Mouse (Mus musculus) lung, embryonic 15.5 days (tissue): Measurements from ENCODE around the gene Lrrc7. TPM values are rescaled to one million over a fixed set of nuclear protein-coding genes. Genes with fewer than 3 reads are reported as not detected.
"Not testable (repeated sequence)": the region's sequence is repeated elsewhere in the genome, so short reads cannot be mapped to it uniquely, and the experiment has no call there.

Experiments used
- ATAC-seq: fragments of 200-750 bp; cut with Nextera tagmentation; 2 replicates; pipeline ENCODE4 v1.8.0; 2017; ENCODE audit warnings: moderate number of reproducible peaks, borderline replicate concordance; ENCODE audit not compliant: low FRiP score, low TSS enrichment; ENCODE audit errors: extremely low read depth
- H3K27ac ChIP-seq: fragments of 300-500 bp; sonication (generic); 2 replicates; pipeline ENCODE4 v1.5.1; 2015; ENCODE audit warnings: moderate library complexity, mild to moderate bottlenecking, inconsistent platforms
- H3K27me3 ChIP-seq: fragments of 300-500 bp; sonication (generic); 2 replicates; pipeline ENCODE4 v1.6.1; 2015; ENCODE audit warnings: inconsistent platforms
- H3K36me3 ChIP-seq: fragments of 300-500 bp; sonication (generic); 2 replicates; pipeline ENCODE4 v1.6.1; 2015; ENCODE audit warnings: inconsistent platforms
- H3K4me1 ChIP-seq: fragments of 300-500 bp; sonication (generic); 2 replicates; pipeline ENCODE4 v1.6.1; 2015; ENCODE audit warnings: inconsistent platforms
- H3K4me2 ChIP-seq: fragments of 300-500 bp; sonication (generic); 2 replicates; pipeline ENCODE4 v1.6.1; 2015; ENCODE audit warnings: inconsistent platforms, mild to moderate bottlenecking, moderate library complexity
- H3K4me3 ChIP-seq: fragments of 300-500 bp; sonication (generic); 2 replicates; pipeline ENCODE4 v1.5.1; 2015; ENCODE audit warnings: mild to moderate bottlenecking, inconsistent platforms
- H3K9ac ChIP-seq: fragments of 300-500 bp; sonication (generic); 2 replicates; pipeline ENCODE4 v1.6.1; 2015; ENCODE audit warnings: inconsistent platforms
- H3K9me3 ChIP-seq: fragments of 300-500 bp; sonication (generic); 2 replicates; pipeline ENCODE4 v1.6.1; 2016; ENCODE audit warnings: inconsistent platforms
- WGBS: fragments of 180-500 bp; shearing (Covaris S2); methylation state at CpG from one replicate; pipeline ENCODE4 v1.1.7; 2015; 5-methylcytosine and 5-hydroxymethylcytosine counted together
- polyA plus RNA-seq: library from polyadenylated mRNA; unstranded; fragments of >200 nt; fragmentation: Nextera tagmentation; extraction: Ambion mirVana; gene quantifications from 2 replicates; pipeline ENCODE4 v1.2.1, GENCODE M21; 2015

Gene Lrrc7
- polyA plus RNA-seq, 1 experiment from 2014 or later, result 0.17 TPM

DNA sequence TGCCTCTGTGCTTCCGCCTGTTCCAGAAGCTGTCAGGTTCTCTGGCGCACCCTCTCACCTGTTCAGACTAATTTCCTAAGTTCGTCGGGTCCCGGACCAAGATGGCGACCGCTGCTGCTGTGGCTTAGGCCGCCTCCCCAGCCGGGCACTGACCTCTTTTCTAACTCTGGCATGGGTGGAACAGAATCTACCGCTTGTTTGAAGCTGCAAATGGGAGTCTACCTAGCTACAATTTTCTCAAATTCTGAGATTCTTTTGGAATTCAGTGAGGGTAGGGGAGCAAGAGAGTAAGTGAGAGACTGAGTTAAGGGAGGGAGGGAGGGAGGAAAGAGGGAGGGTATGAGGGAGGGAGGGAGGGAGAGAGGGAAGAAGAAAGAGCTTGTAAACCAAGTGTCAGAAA, 460.0 kb downstream of the Lrrc7 start:
- not testable (repeated sequence) for H3K27ac ChIP-seq, H3K4me1 ChIP-seq, H3K4me3 ChIP-seq, H3K27me3 ChIP-seq, ATAC-seq, H3K9ac ChIP-seq, H3K4me2 ChIP-seq, H3K36me3 ChIP-seq, H3K9me3 ChIP-seq
- WGBS, result 82% methylated on average over 8 of the region's 10 CpGs

DNA sequence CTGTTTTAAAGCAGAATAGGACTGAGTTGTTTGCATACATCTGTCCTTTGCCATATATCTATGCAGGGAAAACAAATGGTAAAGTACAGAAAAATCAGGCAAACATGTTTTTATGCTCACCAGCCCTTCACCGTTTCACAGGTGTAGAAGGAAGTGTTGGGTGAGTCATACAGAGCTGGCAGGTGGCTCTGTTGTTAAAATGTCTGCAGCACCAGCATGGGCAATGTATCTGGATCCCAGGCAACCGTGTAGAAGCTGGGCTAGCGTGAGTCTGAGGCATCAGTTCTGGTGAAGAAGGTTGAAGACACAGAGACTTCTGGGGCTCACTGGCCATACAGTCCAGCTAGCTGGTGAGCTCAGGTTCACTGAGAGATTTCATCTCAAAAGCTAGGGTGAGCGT, 468.1 kb downstream of the Lrrc7 start:
- H3K4me1 ChIP-seq, result no peaks in the 10 kb centered on the region
- no peaks in the 10 kb centered on the region for H3K9me3 ChIP-seq
- H3K27me3 ChIP-seq, result no peaks in the 10 kb centered on the region
- H3K27ac ChIP-seq, result no peak overlapping the region
- H3K4me2 ChIP-seq, result no peak overlapping the region
- H3K36me3 ChIP-seq, result no peaks in the 10 kb centered on the region
- no peak overlapping the region for H3K9ac ChIP-seq
- WGBS, result 74% methylated on average over 4 of the region's 4 CpGs
- ATAC-seq, result no peak
- H3K4me3 ChIP-seq, result no peak overlapping the region

DNA sequence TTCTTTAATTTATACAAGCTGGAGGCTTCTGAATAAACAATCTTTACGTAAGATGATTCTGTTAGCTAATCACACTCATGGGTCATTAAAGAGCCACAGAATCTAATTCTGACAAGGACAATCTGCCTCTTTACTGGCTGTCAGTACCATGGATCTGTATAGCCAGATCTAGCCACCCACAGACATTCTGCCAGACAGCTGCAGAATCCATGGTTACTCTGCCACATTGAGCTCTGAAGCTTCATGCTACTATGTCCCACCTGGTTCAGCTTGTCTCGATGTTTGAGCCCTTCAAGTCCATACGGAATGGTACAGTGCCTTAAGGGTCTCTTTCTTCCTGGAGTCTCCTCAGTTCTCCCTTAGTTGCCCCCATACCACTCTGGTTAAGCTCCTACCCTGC, 470.4 kb downstream of the Lrrc7 start:
- no peak overlapping the region for H3K27ac ChIP-seq
- H3K4me2 ChIP-seq, result no peak overlapping the region
- H3K9ac ChIP-seq, result no peak overlapping the region
- 61% methylated on average over 3 of the region's 3 CpGs for whole genome bisulfite sequencing
- no peak for ATAC-seq
- no peaks in the 10 kb centered on the region for H3K9me3 ChIP-seq
- no peaks in the 10 kb centered on the region for H3K4me1 ChIP-seq
- no peaks in the 10 kb centered on the region for H3K27me3 ChIP-seq
- H3K4me3 ChIP-seq, result no peak overlapping the region
- no peaks in the 10 kb centered on the region for H3K36me3 ChIP-seq

DNA sequence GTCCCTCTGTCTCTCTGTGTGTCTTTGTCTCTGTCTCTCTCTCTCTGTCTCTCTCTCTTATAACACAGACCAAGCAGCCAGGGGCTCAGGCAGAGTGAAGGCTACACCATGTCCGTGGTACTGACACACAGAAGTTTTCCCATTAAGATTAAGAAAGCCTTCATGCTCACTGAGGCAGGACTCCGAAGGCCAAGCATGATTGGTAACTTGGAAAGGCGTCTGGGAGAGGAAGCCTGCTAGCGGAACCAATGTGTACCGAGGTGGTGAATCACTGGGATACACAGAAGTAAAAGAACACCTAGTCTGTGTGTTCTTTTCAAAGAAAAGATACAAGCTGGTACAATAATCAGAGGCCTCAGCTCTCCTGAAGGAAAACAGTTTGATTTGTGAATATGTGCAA, 484.2 kb downstream of the Lrrc7 start:
- no peak overlapping the region for H3K27ac ChIP-seq
- H3K4me2 ChIP-seq, result no peak overlapping the region
- no peak overlapping the region for H3K9ac ChIP-seq
- H3K9me3 ChIP-seq, result no peaks in the 10 kb centered on the region
- H3K36me3 ChIP-seq, result no peaks in the 10 kb centered on the region
- WGBS, result 68% methylated on average over 5 of the region's 5 CpGs
- H3K4me1 ChIP-seq, result no peaks in the 10 kb centered on the region
- ATAC-seq, result no peak
- H3K27me3 ChIP-seq, result no peaks in the 10 kb centered on the region
- H3K4me3 ChIP-seq, result no peak overlapping the region

DNA sequence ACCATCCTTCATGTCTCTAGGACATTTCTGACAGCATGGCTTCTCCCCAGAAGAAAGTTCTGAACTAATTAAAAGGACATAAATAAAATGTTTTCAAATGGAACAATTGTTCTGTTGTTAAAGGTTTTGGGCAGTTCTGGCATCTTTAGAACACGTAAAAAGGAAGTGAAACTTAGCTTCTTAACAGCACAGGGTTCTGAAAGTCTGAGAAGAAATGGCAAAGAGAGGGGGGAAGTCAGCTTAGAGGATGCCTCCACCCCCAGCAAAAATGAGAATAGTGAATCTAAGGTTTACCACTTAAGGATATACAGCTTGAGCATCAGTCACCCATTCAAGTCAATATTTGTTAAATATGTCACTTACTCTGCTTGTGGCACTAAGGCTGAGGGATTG, 484.6 kb downstream of the Lrrc7 start:
- H3K36me3 ChIP-seq, result no peaks in the 10 kb centered on the region

DNA sequence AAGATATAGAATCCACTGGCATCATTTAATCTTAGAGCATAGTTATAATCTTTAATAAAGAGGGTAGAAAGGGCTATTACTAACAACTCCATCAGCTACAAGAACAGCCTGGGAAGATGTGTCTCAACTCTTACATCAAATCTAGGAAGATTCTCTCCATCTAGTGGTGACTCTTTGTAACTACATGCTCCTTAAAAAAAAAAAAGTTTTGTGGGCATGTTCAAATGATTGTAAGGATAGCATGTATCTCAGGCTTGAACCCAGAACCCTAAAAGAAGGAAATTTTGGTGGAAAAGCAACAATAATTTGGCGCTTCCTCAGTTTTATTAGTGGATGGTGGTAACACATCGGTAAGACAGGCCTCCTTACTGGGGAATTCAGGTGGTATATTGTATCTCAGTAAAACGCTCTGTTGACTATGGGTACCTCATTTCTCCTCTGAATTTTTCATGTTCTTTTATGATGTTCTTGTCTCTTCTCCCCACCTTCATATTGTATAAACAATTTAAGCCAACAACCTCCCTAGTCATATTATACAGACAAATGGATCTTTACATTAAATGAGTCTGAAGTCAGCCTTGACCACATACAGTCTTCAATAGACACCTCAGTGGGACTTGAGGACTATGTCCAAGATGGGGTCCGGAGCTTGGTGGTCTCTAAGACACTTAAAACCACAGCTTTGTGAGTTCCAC, 485.2 kb downstream of the Lrrc7 start:
- Histone ChIP-seq H3K4me1 (no peaks in the 10 kb centered on the region), H3K36me3 (no peaks in the 10 kb centered on the region), H3K9me3 (no peaks in the 10 kb centered on the region), H3K27me3 (no peaks in the 10 kb centered on the region), H3K4me3 (no peak overlapping the region), H3K9ac (no peak overlapping the region), H3K4me2 (no peak overlapping the region), H3K27ac (no peak overlapping the region)
- 43% methylated on average over 4 of the region's 4 CpGs for WGBS
- no peak for ATAC-seq

More for the DNA sequence above, 484.6 kb downstream of the Lrrc7 start:
- WGBS, result 35% methylated on average over 1 of the region's 1 CpGs
- Histone ChIP-seq H3K9me3 (no peaks in the 10 kb centered on the region), H3K4me1 (no peaks in the 10 kb centered on the region), H3K4me3 (no peak overlapping the region), H3K27me3 (no peaks in the 10 kb centered on the region), H3K4me2 (no peak overlapping the region), H3K27ac (no peak overlapping the region), H3K9ac (no peak overlapping the region)
- ATAC-seq, result no peak

DNA sequence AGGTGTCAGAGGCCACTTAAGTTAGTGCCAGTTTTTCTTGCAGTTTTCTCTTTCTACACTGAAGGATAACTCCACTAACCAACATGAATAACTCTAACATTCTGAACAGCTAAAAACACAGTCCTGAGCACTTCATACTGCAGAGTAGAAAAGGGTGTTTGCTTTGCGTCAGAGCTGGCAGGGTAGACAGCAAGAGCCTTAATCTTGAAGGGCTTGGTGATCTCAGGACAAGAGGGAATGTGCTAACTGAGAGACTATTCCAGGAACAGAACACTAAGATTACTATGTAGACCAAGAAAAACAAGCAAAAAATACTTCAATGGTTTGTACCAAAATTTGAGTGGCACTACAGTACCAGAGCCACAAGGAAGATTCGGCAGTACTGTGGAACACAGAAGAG, 487.0 kb downstream of the Lrrc7 start:
- no peaks in the 10 kb centered on the region for H3K27me3 ChIP-seq
- no peak overlapping the region for H3K9ac ChIP-seq
- H3K4me2 ChIP-seq, result no peak overlapping the region
- no peaks in the 10 kb centered on the region for H3K4me1 ChIP-seq
- no peaks in the 10 kb centered on the region for H3K9me3 ChIP-seq
- no peak overlapping the region for H3K4me3 ChIP-seq
- no peak overlapping the region for H3K27ac ChIP-seq
- ATAC-seq, result no peak
- no peaks in the 10 kb centered on the region for H3K36me3 ChIP-seq
- 49% methylated on average over 2 of the region's 2 CpGs for WGBS

DNA sequence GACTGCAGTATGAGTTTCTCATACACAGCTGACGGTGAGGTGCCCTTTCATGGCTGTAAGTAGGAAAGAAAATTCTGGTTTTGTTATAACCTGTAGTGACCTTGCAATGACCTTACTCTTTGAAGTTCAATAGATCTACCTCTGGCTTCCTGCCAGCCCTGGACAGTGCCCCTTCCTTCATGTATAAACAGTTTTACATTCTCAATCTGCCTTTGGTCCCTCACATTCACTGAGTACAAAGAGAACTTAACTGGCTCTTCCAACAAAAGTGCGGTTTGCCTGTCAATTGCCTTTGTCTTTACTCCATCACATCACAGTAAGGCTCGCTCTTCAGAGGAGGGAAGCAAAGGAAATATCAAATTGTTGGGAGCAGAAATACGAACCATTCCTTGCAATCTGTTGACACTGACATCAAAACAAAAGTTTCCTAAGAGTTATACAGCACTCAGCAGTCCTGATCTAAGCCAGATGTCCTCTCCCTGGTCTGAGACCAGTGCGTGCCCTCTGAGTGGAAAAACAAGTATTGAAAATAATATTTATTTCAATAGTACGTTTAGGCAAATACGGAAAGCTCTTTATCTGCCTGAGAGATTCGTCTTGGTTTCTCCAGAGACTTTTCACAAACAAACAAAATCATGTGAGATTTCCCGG, 493.3 kb downstream of the Lrrc7 start:
- Histone ChIP-seq H3K4me2 (no peak overlapping the region), H3K27ac (no peak overlapping the region), H3K27me3 (no peaks in the 10 kb centered on the region), H3K36me3 (no peaks in the 10 kb centered on the region; the same call in 1 of the 2 replicates), H3K9ac (no peak overlapping the region), H3K4me1 (no peaks in the 10 kb centered on the region), H3K9me3 (no peaks in the 10 kb centered on the region), H3K4me3 (no peak overlapping the region)
- 33% methylated on average over 9 of the region's 9 CpGs for WGBS
- no peak for ATAC-seq

DNA sequence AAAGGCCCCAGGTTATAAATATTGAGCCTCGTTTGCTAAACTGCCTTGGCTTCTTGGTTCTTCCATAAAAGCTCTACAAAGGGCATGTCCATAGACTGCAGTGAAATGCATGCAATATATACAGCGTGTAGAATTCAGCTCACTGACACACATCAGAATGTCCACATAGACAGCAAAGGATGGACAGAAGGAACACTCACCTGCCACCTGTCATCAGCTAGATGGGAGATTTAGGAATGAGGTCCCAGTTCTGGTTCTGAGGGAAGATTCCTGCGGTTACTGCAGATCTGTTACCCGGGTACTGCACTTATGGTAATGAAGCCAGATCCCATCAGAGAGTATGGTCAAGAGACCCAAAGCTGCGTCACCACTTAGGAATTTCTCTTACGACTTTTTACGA, 494.1 kb downstream of the Lrrc7 start:
- H3K4me1 ChIP-seq, result no peaks in the 10 kb centered on the region
- H3K4me3 ChIP-seq, result no peak overlapping the region
- WGBS, result 56% methylated on average over 7 of the region's 7 CpGs
- H3K27me3 ChIP-seq, result no peaks in the 10 kb centered on the region
- H3K4me2 ChIP-seq, result no peak overlapping the region
- H3K9ac ChIP-seq, result no peak overlapping the region
- H3K9me3 ChIP-seq, result no peaks in the 10 kb centered on the region
- ATAC-seq, result no peak
- H3K27ac ChIP-seq, result no peak overlapping the region
- peaks cover under 1% of the 10 kb centered on the region; the same call in 1 of the 2 replicates for H3K36me3 ChIP-seq

DNA sequence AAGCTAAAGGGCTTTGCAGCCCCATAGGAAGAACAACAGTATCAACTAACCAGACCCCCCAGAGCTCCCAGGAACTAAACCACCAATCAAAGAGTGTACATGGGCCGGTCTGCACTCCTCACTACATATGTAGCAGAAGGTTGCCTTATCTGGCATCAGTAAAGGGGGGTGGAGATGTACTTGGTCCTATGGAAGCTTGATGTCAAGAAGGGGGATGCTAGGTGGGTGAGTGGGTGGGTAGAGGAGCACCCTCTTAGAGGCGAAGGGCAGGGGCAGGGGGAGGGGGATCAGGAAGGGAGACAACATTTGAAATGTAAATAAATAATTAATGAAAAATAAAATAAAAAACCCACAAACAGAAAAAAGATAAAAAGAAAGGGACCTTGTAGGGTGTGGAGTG, 496.8 kb downstream of the Lrrc7 start:
- no peak for ATAC-seq
- H3K9me3 ChIP-seq, result no peaks in the 10 kb centered on the region

DNA sequence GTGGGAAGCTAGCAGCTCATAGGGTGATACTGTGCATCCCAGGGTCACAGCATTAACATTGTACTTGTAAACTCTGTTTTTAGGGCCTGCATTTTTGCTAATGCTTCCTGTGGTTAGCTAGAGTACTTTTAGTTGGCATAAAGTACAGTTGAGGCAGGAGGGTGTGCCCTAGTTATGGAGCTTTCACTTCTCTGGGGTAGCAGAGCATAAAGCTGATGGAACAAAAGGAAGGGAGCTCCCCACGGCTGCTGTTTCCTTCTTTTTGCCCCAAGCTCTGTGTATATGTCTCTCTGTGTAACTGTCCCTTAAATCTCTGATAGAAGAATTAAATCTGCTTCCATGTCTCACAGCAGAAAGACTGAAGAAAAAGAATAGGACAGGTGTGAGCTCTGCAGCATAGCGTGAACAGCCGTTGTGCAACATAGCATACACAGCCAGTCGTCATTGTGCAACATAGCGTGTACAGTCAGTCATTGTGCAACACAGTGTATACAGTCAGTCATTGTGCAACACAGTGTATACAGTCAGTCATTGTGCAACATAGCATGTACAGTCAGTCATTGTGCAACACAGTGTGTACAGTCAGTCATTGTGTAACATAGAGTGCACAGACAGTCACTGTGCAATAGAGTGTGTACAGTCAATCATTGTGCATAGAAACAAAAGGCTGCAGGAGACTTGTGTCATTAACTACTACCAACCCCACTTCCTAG, 500.1 kb downstream of the Lrrc7 start:
- H3K36me3 ChIP-seq, result peaks cover 30% of the 10 kb centered on the region
- no peak for ATAC-seq
- no peaks in the 10 kb centered on the region for H3K27me3 ChIP-seq
- H3K27ac ChIP-seq, result no peak overlapping the region
- H3K4me3 ChIP-seq, result no peak overlapping the region
- 93% methylated on average over 5 of the region's 5 CpGs for WGBS
- no peak overlapping the region for H3K9ac ChIP-seq
- no peak overlapping the region for H3K4me2 ChIP-seq
- H3K9me3 ChIP-seq, result no peaks in the 10 kb centered on the region
- H3K4me1 ChIP-seq, result no peaks in the 10 kb centered on the region

More for the DNA sequence above, 496.8 kb downstream of the Lrrc7 start:
- no peaks in the 10 kb centered on the region for H3K27me3 ChIP-seq
- no peak overlapping the region for H3K4me3 ChIP-seq
- peaks cover 9% of the 10 kb centered on the region; the same call in 1 of the 2 replicates for H3K36me3 ChIP-seq
- H3K4me1 ChIP-seq, result no peaks in the 10 kb centered on the region
- H3K4me2 ChIP-seq, result no peak overlapping the region
- H3K27ac ChIP-seq, result no peak overlapping the region
- WGBS, result 92% methylated on average over 2 of the region's 2 CpGs
- no peak overlapping the region for H3K9ac ChIP-seq

DNA sequence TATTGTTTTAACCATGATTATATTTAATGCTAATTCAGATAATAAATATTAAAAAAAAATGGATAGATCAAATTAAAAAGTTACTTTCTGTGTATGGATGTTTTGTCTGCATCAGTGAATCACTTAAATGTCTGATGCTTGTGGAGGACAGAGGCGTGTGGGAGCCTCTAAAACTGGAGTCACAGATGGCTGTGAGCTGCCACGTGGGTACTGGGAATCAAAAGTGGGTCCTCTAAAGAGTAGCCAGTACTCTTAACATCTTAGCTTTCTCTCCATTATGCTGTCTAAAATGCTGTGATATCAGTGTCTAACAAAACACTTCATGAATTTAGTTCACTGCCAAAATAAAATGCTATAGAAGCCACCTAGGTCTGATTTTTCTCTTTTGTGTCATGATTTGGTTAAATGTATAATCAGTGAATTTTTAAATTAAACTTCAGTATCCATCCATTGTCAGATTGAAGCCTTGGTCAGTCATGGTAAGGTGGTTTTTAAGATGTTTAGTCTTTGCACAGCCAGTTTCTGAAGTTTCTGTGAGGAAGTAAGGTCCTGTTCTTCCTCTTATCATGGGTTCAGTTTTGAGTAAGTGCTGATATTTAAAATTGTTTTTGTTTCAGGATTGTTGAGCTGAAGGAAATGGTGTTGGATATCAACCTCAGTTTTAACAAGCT, 501.3 kb downstream of the Lrrc7 start:
- 71% methylated on average over 2 of the region's 2 CpGs for WGBS
- no peak overlapping the region for H3K9ac ChIP-seq
- ATAC-seq, result no peak
- H3K9me3 ChIP-seq, result no peaks in the 10 kb centered on the region
- peaks cover 42% of the 10 kb centered on the region for H3K36me3 ChIP-seq
- no peak overlapping the region for H3K27ac ChIP-seq
- no peak overlapping the region for H3K4me3 ChIP-seq
- H3K4me2 ChIP-seq, result no peak overlapping the region
- H3K27me3 ChIP-seq, result no peaks in the 10 kb centered on the region
- H3K4me1 ChIP-seq, result no peaks in the 10 kb centered on the region
